Mouse (Mus musculus) stomach, embryonic 15.5 days (tissue): ENCODE results near the gene Gabrg2. TPM values are rescaled to one million over a fixed set of nuclear protein-coding genes. Genes with fewer than 3 reads are reported as not detected.

Experiments
- ATAC-seq: fragments of 200-750 bp; cut with Nextera tagmentation; 2 replicates; pipeline ENCODE4 v1.8.0; 2017; ENCODE audit warnings: low read depth, moderate number of reproducible peaks, moderate TSS enrichment; ENCODE audit not compliant: insufficient read depth, low FRiP score
- H3K27ac ChIP-seq: fragments of 300-500 bp; sonication (generic); 2 replicates; pipeline ENCODE4 v1.5.1; 2015; ENCODE audit warnings: mild to moderate bottlenecking, inconsistent platforms
- H3K27me3 ChIP-seq: fragments of 300-500 bp; sonication (generic); replicated peaks from 2 replicates; pipeline ENCODE4 v1.6.1; 2015; ENCODE audit warnings: inconsistent platforms
- H3K36me3 ChIP-seq: fragments of 300-500 bp; sonication (generic); 2 replicates; pipeline ENCODE4 v1.6.1; 2015; ENCODE audit warnings: inconsistent platforms
- H3K4me1 ChIP-seq: fragments of 300-500 bp; sonication (generic); 2 replicates; pipeline ENCODE4 v1.6.1; 2015; ENCODE audit warnings: inconsistent platforms
- H3K4me2 ChIP-seq: fragments of 300-500 bp; sonication (generic); 2 replicates; pipeline ENCODE4 v1.6.1; 2015; ENCODE audit warnings: mild to moderate bottlenecking, inconsistent platforms
- H3K4me3 ChIP-seq: fragments of 300-500 bp; sonication (generic); replicated peaks from 2 replicates; pipeline ENCODE4 v1.5.1; 2015; ENCODE audit warnings: inconsistent platforms
- H3K9ac ChIP-seq: fragments of 300-500 bp; sonication (generic); 2 replicates; pipeline ENCODE4 v1.6.1; 2015; ENCODE audit warnings: inconsistent platforms
- H3K9me3 ChIP-seq: fragments of 300-500 bp; sonication (generic); 2 replicates; pipeline ENCODE4 v1.6.1; 2016; ENCODE audit warnings: inconsistent platforms
- WGBS: fragments of 180-500 bp; shearing (Covaris S2); methylation state at CpG from one replicate; pipeline ENCODE4 v1.1.7; 2015; 5-methylcytosine and 5-hydroxymethylcytosine counted together
- polyA plus RNA-seq: library from polyadenylated mRNA; unstranded; fragments of >200 nt; fragmentation: Nextera tagmentation; extraction: Ambion mirVana; gene quantifications from 2 replicates; pipeline ENCODE4 v1.2.1, GENCODE M21; 2015

The Gabrg2 gene
- 0.83 and 1.1 TPM in 2 replicates for polyA plus RNA-seq

- 11% methylated on average over 20 of the region's 20 CpGs for WGBS
These were observed at the start of gene Gabrg2 for GRCm38 (mm10) chr11:42000190-42001098. Gabrg2 (minus strand) TSS chr11:42000857.

GRCm38 (mm10) chr11:42048201-42048600, 47.5 kb upstream of the Gabrg2 start:
- Histone ChIP-seq H3K27me3 (no peaks in the 10 kb centered on the region), H3K4me1 (no peaks in the 10 kb centered on the region), H3K4me2 (no peak overlapping the region), H3K9ac (no peak overlapping the region), H3K9me3 (no peaks in the 10 kb centered on the region), H3K4me3 (no peak overlapping the region), H3K27ac (no peak overlapping the region), H3K36me3 (no peaks in the 10 kb centered on the region)
- no peak for ATAC-seq

More at GRCm38 (mm10) chr11:42000190-42001098, at the start of gene Gabrg2:
- Histone ChIP-seq H3K36me3 (no peaks in the 10 kb centered on the region), H3K4me3 (no peak within 1 kb of the TSS), H3K4me1 (no peaks in the 10 kb centered on the region), H3K27me3 (no peaks in the 10 kb centered on the region), H3K9ac (no peak within 1 kb of the TSS), H3K9me3 (no peaks in the 10 kb centered on the region), H3K27ac (no peak within 1 kb of the TSS), H3K4me2 (no peak within 1 kb of the TSS)
- ATAC-seq, result no peak

GRCm38 (mm10) chr11:41999468-41999881, 1.2 kb downstream of the Gabrg2 start:
- ATAC-seq, result no peak
- H3K9me3 ChIP-seq, result no peaks in the 10 kb centered on the region
- H3K36me3 ChIP-seq, result no peaks in the 10 kb centered on the region
- 1% methylated on average over 7 of the region's 7 CpGs for WGBS
- no peak overlapping the region for H3K9ac ChIP-seq
- H3K4me3 ChIP-seq, result no peak overlapping the region
- no peak overlapping the region for H3K4me2 ChIP-seq
- no peak overlapping the region for H3K27ac ChIP-seq
- H3K4me1 ChIP-seq, result no peaks in the 10 kb centered on the region
- no peaks in the 10 kb centered on the region for H3K27me3 ChIP-seq

- no peaks in the 10 kb centered on the region for H3K27me3 ChIP-seq
- no peaks in the 10 kb centered on the region for H3K36me3 ChIP-seq
- H3K4me3 ChIP-seq, result no peak overlapping the region
- no peaks in the 10 kb centered on the region for H3K9me3 ChIP-seq
- no peak overlapping the region for H3K27ac ChIP-seq
- H3K4me2 ChIP-seq, result no peak overlapping the region
- no peaks in the 10 kb centered on the region for H3K4me1 ChIP-seq
- no peak overlapping the region for H3K9ac ChIP-seq
- ATAC-seq, result no peak
- 58% methylated on average over 6 of the region's 6 CpGs for WGBS
These were observed 20.5 kb downstream of the Gabrg2 start for GRCm38 (mm10) chr11:41980152-41980551.

GRCm38 (mm10) chr11:41968595-41968994, 32.1 kb downstream of the Gabrg2 start:
- no peak for ATAC-seq
- no peak overlapping the region for H3K4me2 ChIP-seq
- no peaks in the 10 kb centered on the region for H3K9me3 ChIP-seq
- no peaks in the 10 kb centered on the region for H3K4me1 ChIP-seq
- no peak overlapping the region for H3K9ac ChIP-seq
- H3K27me3 ChIP-seq, result no peaks in the 10 kb centered on the region
- no peak overlapping the region for H3K4me3 ChIP-seq
- no peak overlapping the region for H3K27ac ChIP-seq
- H3K36me3 ChIP-seq, result no peaks in the 10 kb centered on the region

- no peaks in the 10 kb centered on the region for H3K9me3 ChIP-seq
- H3K4me3 ChIP-seq, result no peak overlapping the region
- no peaks in the 10 kb centered on the region for H3K27me3 ChIP-seq
- no peaks in the 10 kb centered on the region for H3K4me1 ChIP-seq
- no peak overlapping the region for H3K9ac ChIP-seq
- no peak overlapping the region for H3K4me2 ChIP-seq
- no peak overlapping the region for H3K27ac ChIP-seq
- no peaks in the 10 kb centered on the region for H3K36me3 ChIP-seq
- no peak for ATAC-seq
- WGBS, result 73% methylated on average over 8 of the region's 8 CpGs
These were observed 38.0 kb downstream of the Gabrg2 start for GRCm38 (mm10) chr11:41962706-41963105.

- Histone ChIP-seq H3K4me2 (no peak overlapping the region), H3K27me3 (no peaks in the 10 kb centered on the region), H3K9me3 (no peaks in the 10 kb centered on the region), H3K27ac (no peak overlapping the region), H3K4me1 (no peaks in the 10 kb centered on the region), H3K4me3 (no peak overlapping the region), H3K36me3 (no peaks in the 10 kb centered on the region), H3K9ac (no peak overlapping the region)
- no peak for ATAC-seq
- WGBS, result 77% methylated on average over 2 of the region's 2 CpGs
These were observed 47.1 kb downstream of the Gabrg2 start for GRCm38 (mm10) chr11:41953550-41953949.

- 63% methylated on average over 3 of the region's 3 CpGs for WGBS
- no peak overlapping the region for H3K9ac ChIP-seq
- no peaks in the 10 kb centered on the region for H3K9me3 ChIP-seq
- ATAC-seq, result no peak
- H3K27me3 ChIP-seq, result no peaks in the 10 kb centered on the region
- H3K4me1 ChIP-seq, result no peaks in the 10 kb centered on the region
- H3K4me2 ChIP-seq, result no peak overlapping the region
- H3K27ac ChIP-seq, result no peak overlapping the region
- no peak overlapping the region for H3K4me3 ChIP-seq
- H3K36me3 ChIP-seq, result no peaks in the 10 kb centered on the region
These were observed 48.8 kb downstream of the Gabrg2 start for GRCm38 (mm10) chr11:41951898-41952297.

GRCm38 (mm10) chr11:41945471-41945870, 55.2 kb downstream of the Gabrg2 start:
- Histone ChIP-seq H3K9ac (no peak overlapping the region), H3K27me3 (no peaks in the 10 kb centered on the region), H3K36me3 (no peaks in the 10 kb centered on the region), H3K4me3 (no peak overlapping the region), H3K27ac (no peak overlapping the region), H3K9me3 (no peaks in the 10 kb centered on the region), H3K4me2 (no peak overlapping the region), H3K4me1 (no peaks in the 10 kb centered on the region)
- no peak for ATAC-seq
- 83% methylated on average over 5 of the region's 5 CpGs for WGBS

- no peaks in the 10 kb centered on the region for H3K36me3 ChIP-seq
- no peak overlapping the region for H3K4me3 ChIP-seq
- ATAC-seq, result no peak
- H3K4me2 ChIP-seq, result no peak overlapping the region
- H3K27ac ChIP-seq, result no peak overlapping the region
- H3K27me3 ChIP-seq, result no peaks in the 10 kb centered on the region
- H3K9me3 ChIP-seq, result no peaks in the 10 kb centered on the region
- H3K9ac ChIP-seq, result no peak overlapping the region
- H3K4me1 ChIP-seq, result no peaks in the 10 kb centered on the region
- 67% methylated on average over 2 of the region's 2 CpGs for WGBS
These were observed 62.7 kb downstream of the Gabrg2 start for GRCm38 (mm10) chr11:41937979-41938378.

GRCm38 (mm10) chr11:41918864-41919263, 81.8 kb downstream of the Gabrg2 start:
- H3K9me3 ChIP-seq, result no peaks in the 10 kb centered on the region
- no peaks in the 10 kb centered on the region for H3K36me3 ChIP-seq
- H3K4me2 ChIP-seq, result no peak overlapping the region

GRCm38 (mm10) chr11:41914066-41914465, 86.6 kb downstream of the Gabrg2 start:
- WGBS, result 67% methylated on average over 6 of the region's 6 CpGs
- ATAC-seq, result no peak
- no peaks in the 10 kb centered on the region for H3K27me3 ChIP-seq
- no peak overlapping the region for H3K9ac ChIP-seq
- no peak overlapping the region for H3K4me2 ChIP-seq
- H3K4me3 ChIP-seq, result no peak overlapping the region
- H3K4me1 ChIP-seq, result no peaks in the 10 kb centered on the region
- no peaks in the 10 kb centered on the region for H3K36me3 ChIP-seq
- H3K9me3 ChIP-seq, result no peaks in the 10 kb centered on the region
- no peak overlapping the region for H3K27ac ChIP-seq

More at GRCm38 (mm10) chr11:41918864-41919263, 81.8 kb downstream of the Gabrg2 start:
- no peak overlapping the region for H3K27ac ChIP-seq
- ATAC-seq, result no peak
- H3K4me1 ChIP-seq, result no peaks in the 10 kb centered on the region
- no peak overlapping the region for H3K4me3 ChIP-seq
- no peaks in the 10 kb centered on the region for H3K27me3 ChIP-seq
- no peak overlapping the region for H3K9ac ChIP-seq
